Mouse (Mus musculus) effector memory CD4-positive, alpha-beta T cell, adult 5 months (primary cell): ENCODE results near the gene Cd70. TPM values are rescaled to one million over a fixed set of nuclear protein-coding genes. Genes with fewer than 3 reads are reported as not detected.

Experiments used
- polyA plus RNA-seq: library from polyadenylated mRNA; unstranded; fragments of 100-300 nt; shearing (Covaris generic); gene quantifications from one replicate; pipeline ENCODE4 v1.2.1, GENCODE M21; 2017

Gene Cd70
- polyA plus RNA-seq = not detected

DNA sequence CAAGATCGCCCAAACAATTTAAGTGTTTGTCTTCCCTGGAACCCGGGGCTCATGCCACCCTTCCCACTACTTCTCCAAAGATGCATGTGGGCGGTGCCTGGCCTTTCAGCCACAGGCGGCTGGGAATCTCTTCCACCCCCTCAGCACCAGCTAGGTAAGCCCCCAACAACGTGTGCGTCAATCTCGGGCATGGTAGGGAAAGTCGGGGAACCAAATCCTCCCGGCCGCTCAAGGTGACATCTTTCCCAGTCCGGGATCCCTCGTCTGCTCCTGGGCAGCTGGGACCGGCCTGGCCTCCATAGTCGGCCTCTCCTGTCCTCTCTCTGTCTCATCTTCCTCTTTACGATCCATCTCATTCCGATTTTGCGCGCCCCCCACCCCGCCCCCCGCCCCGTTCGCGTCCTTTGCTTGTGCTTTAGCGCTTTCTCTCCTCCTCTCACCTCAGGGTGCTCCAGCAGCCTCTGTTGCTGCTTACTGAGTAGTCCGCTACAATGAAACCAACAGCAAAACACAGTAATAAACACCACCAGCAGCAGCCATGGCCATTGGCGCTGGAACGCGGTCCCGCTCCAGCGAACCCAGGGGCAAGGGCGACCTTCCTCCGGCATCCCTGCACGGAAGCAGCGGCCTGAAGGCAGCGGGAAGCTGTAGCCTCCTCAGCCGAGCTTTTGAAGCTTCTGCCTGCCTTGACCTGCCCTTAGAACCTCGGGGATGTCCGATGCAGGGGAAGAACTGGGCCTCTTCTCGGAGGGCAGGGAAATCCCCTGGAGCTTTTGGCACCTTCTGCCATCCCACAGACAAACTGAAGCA, at the start of gene Cd70:
Gene Cd70, minus strand, starts transcription at position 784 of the 810 bp plus-strand sequence.

DNA sequence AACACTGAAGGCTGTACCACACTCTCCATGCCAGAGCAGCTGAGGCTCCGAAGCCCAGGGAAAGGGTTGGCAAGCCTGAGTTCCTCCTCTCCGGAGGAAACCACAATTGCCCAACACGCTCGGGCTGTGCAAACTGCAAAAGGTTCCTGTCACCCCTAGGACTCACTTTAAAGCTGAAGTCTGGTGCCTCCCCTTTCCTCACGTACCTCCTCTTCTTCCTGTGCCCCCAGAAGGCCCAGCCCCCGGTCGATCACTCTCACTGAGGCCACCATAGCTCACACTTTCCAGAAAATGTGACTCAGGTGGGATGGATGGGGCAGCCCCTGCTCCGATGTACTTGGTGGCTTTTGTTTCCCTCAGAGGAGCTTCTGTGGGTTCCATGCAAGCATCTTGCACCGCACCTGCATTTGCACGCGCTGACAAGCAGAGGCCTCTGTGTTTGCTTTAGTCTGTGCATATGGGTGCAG, 44.5 kb upstream of the Cd70 start, which contains the start of gene Tnfsf14:
Gene Tnfsf14, minus strand, starts transcription at position 137 of the 467 bp plus-strand sequence.

DNA sequence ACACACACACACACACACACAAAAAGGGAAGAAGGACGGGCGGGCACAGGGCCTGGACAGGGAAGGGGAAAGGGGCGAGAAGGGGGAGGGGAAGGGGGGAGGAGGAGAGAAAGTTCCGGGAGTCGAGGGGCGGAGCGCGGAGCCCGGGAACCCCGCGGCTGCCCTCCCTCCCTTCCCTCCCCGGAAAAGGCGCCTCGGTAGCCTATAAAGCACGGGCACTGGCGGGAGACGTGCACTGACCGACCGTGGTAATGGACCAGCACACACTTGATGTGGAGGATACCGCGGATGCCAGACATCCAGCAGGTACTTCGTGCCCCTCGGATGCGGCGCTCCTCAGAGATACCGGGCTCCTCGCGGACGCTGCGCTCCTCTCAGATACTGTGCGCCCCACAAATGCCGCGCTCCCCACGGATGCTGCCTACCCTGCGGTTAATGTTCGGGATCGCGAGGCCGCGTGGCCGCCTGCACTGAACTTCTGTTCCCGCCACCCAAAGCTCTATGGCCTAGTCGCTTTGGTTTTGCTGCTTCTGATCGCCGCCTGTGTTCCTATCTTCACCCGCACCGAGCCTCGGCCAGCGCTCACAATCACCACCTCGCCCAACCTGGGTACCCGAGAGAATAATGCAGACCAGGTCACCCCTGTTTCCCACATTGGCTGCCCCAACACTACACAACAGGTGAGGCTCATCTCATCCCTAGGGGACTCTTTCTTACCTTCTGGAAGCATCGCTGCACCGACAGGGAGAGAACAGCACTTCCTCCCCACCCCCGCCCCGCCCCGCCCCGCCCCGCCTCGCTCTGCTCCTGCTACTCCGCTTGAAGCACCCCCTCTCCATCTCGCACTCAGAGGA, 44.2 kb downstream of the Cd70 start, which contains the start of gene Tnfsf9:
Gene Tnfsf9, plus strand, starts transcription at position 145 of the 854 bp plus-strand sequence.

Other genes starting within 250 kb of the Cd70 start
- 24.8 TPM for gene Mllt1, start 214.4 kb downstream of the Cd70 start, polyA plus RNA-seq
- not detected for gene Acer1, start 167.7 kb downstream of the Cd70 start, polyA plus RNA-seq
- 39.7 TPM for gene Clpp, start 159.5 kb downstream of the Cd70 start, polyA plus RNA-seq
- gene Alkbh7, start 152.4 kb downstream of the Cd70 start, polyA plus RNA-seq = 12.0 TPM
- not detected for gene Pspn, start 149.8 kb downstream of the Cd70 start, polyA plus RNA-seq
- 62.3 TPM for gene Gtf2f1, start 138.5 kb downstream of the Cd70 start, polyA plus RNA-seq
- gene Gm17949, start 138.3 kb downstream of the Cd70 start, polyA plus RNA-seq = 0.42 TPM
- 48.7 TPM for gene Khsrp, start 118.3 kb downstream of the Cd70 start, polyA plus RNA-seq
- not detected for gene Slc25a41, start 108.1 kb downstream of the Cd70 start, polyA plus RNA-seq
- gene Crb3, start 90.7 kb downstream of the Cd70 start, polyA plus RNA-seq = 4.4 TPM
- gene Slc25a23, start 89.9 kb downstream of the Cd70 start, polyA plus RNA-seq = 6.7 TPM
- gene Dennd1c, start 71.3 kb downstream of the Cd70 start, polyA plus RNA-seq = 159 TPM
- 1.5 TPM for gene Tubb4a, start 62.0 kb downstream of the Cd70 start, polyA plus RNA-seq
- gene Tnfsf9, start 44.5 kb downstream of the Cd70 start, polyA plus RNA-seq = 17.9 TPM
- gene Tnfsf14, start 44.4 kb upstream of the Cd70 start, polyA plus RNA-seq = 10.9 TPM
- gene C3, start 78.4 kb upstream of the Cd70 start, polyA plus RNA-seq = 0.07 TPM
- 56.3 TPM for gene Gpr108, start 98.7 kb upstream of the Cd70 start, polyA plus RNA-seq
- gene Trip10, start 99.7 kb upstream of the Cd70 start, polyA plus RNA-seq = 5.4 TPM
- gene Vav1, start 129.3 kb upstream of the Cd70 start, polyA plus RNA-seq = 149 TPM
- gene Adgre1, start 208.9 kb upstream of the Cd70 start, polyA plus RNA-seq = 0.24 TPM